Comparison of ENCODE assay signal across 9 mouse cellular contexts in the genomic region with DNA sequence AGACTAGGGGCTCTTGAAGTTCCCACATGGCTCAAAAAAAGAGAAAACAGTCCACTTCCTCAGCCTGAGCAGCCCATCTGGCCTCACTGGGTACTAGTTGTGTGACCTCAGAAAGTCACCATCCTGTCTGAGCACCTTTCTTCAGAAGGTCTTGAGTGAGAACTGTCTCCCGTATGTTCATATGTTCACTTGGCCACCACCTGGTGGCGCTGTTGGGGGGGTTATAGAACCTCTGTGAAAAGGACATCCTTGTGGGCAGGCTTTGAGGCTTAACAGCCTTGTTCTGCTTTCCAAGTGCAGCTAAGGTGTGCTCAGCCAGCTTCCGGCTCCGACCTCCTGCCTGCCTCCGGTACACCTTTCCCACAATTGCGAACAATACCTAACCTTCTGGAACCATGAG. TPM values are rescaled to one million over a fixed set of nuclear protein-coding genes. Genes with fewer than 3 reads are reported as not detected.
DNase-seq lines count a peak whose midpoint lies in the region; ATAC-seq and TF ChIP-seq lines count a peak whose summit lies in the region.
"Had no signal": no experiment of that assay in that cellular context is flagged by ENCODE, and none has a peak within 500 bp of the region (broad histone marks: within the 10 kb centered on the region; RNA-seq: fewer than 3 reads in every experiment).

No protein-coding gene starts in this region.

- no peaks in the 10 kb centered on the region for H3K4me1 ChIP-seq in forebrain, postnatal 0 days (ENCODE audit: insufficient read depth)
- H3K4me1 ChIP-seq in forebrain, embryonic 15.5 days = no peaks in the 10 kb centered on the region
- peaks cover 21 to 25% of the 10 kb centered on the region in 2 experiments for H3K4me1 ChIP-seq in heart, embryonic 14.5 days (ENCODE audit: control insufficient read depth in 2 of 2, insufficient read depth in 2 of 2, low read length in 2 of 2)
- no peaks in the 10 kb centered on the region for H3K4me1 ChIP-seq in midbrain, postnatal 0 days (ENCODE audit: insufficient read depth, low read length)

- 0 out of 2 replicates have a peak, but pooled peaks cover 3% of the 10 kb centered on the region for H3K36me3 ChIP-seq in forebrain, postnatal 0 days (ENCODE audit: insufficient read depth)
- no peaks in the 10 kb centered on the region for H3K36me3 ChIP-seq in forebrain, embryonic 15.5 days
- H3K36me3 ChIP-seq in heart, embryonic 14.5 days (ENCODE audit: control insufficient read depth, insufficient read depth, low read length) = peaks cover 13% of the 10 kb centered on the region; the same call in 1 of the 2 replicates
- peaks cover 9% of the 10 kb centered on the region; the same call in 1 of the 2 replicates for H3K36me3 ChIP-seq in midbrain, postnatal 0 days (ENCODE audit: insufficient read depth, low read length)

- H3K9ac ChIP-seq in forebrain, postnatal 0 days = no peak overlapping the region
- no peak overlapping the region for H3K9ac ChIP-seq in forebrain, embryonic 15.5 days (replicated peaks)
- no peak overlapping the region for H3K9ac ChIP-seq in heart, embryonic 14.5 days (ENCODE audit: low read length)
- no peak overlapping the region for H3K9ac ChIP-seq in midbrain, postnatal 0 days (replicated peaks; ENCODE audit: low read length, poor library complexity, severe bottlenecking)

- no peak overlapping the region for H3K4me2 ChIP-seq in forebrain, postnatal 0 days (ENCODE audit: low read depth)
- H3K4me2 ChIP-seq in forebrain, embryonic 15.5 days (replicated peaks) = no peak overlapping the region
- H3K4me2 ChIP-seq in heart, embryonic 14.5 days (ENCODE audit: low read length) = no peak overlapping the region
- H3K4me2 ChIP-seq in midbrain, postnatal 0 days (ENCODE audit: low read depth, low read length, poor library complexity, severe bottlenecking) = no peak overlapping the region

- no peak overlapping the region for H3K4me3 ChIP-seq in forebrain, postnatal 0 days (ENCODE audit: low read depth, low read length)
- no peak overlapping the region for H3K4me3 ChIP-seq in forebrain, embryonic 15.5 days
- H3K4me3 ChIP-seq in heart, embryonic 14.5 days (ENCODE audit: control insufficient read depth in 1 of 2, insufficient read depth in 1 of 2, low read depth in 1 of 2, low read length in 2 of 2) = no peak overlapping the region
- no peak overlapping the region for H3K4me3 ChIP-seq in midbrain, postnatal 0 days (ENCODE audit: low read depth, low read length)

- no peak overlapping the region for H3K27ac ChIP-seq in forebrain, postnatal 0 days (ENCODE audit: low read depth, low read length)
- no peak overlapping the region for H3K27ac ChIP-seq in forebrain, embryonic 15.5 days (replicated peaks)
- H3K27ac ChIP-seq in heart, embryonic 14.5 days (replicated peaks in 1 of 2; ENCODE audit: control insufficient read depth in 1 of 2, insufficient read depth in 1 of 2, low read depth in 2 of 2, low read length in 2 of 2) = peak overlapping the region; percentile 3 to 12; a peak in 1 of 4 replicates
- no peak overlapping the region for H3K27ac ChIP-seq in midbrain, postnatal 0 days (ENCODE audit: low read depth, low read length)
- H3K27ac ChIP-seq: macrophage had no signal

- no peak for ATAC-seq in forebrain, postnatal 0 days
- no peak for ATAC-seq in forebrain, embryonic 15.5 days (replicated peaks)
- no peak for ATAC-seq in heart, embryonic 14.5 days (ENCODE audit: insufficient number of reproducible peaks, insufficient read depth, low FRiP score, low read depth)
- no peak for ATAC-seq in midbrain, postnatal 0 days (ENCODE audit: low FRiP score)

- H3K9me3 ChIP-seq in forebrain, postnatal 0 days (ENCODE audit: low read length) = no peaks in the 10 kb centered on the region
- H3K9me3 ChIP-seq in forebrain, embryonic 15.5 days = no peaks in the 10 kb centered on the region
- H3K9me3 ChIP-seq in heart, embryonic 14.5 days (ENCODE audit: control insufficient read depth, low read length) = no peaks in the 10 kb centered on the region
- no peaks in the 10 kb centered on the region for H3K9me3 ChIP-seq in midbrain, postnatal 0 days (ENCODE audit: low read length)

- no peaks in the 10 kb centered on the region for H3K27me3 ChIP-seq in forebrain, postnatal 0 days (ENCODE audit: insufficient read depth, low read length)
- H3K27me3 ChIP-seq in forebrain, embryonic 15.5 days = no peaks in the 10 kb centered on the region
- no peaks in the 10 kb centered on the region for H3K27me3 ChIP-seq in heart, embryonic 14.5 days (ENCODE audit: control insufficient read depth, insufficient read depth, low read length)
- H3K27me3 ChIP-seq in midbrain, postnatal 0 days (ENCODE audit: insufficient read depth, low read length) = no peaks in the 10 kb centered on the region

- intact Hi-C loops in left cerebral cortex, postnatal 14 days (cut with DNase I) = no loop called here

- DNase-seq in forebrain, postnatal 0 days = no peak
- peak; percentile 71 for DNase-seq in 3T3-L1 (ENCODE audit: low read depth, low spot score)
- peak; percentile 71 for DNase-seq in NIH3T3 (ENCODE audit: low read depth)
- DNase-seq in midbrain, postnatal 0 days (ENCODE audit: low spot score) = no peak
- DNase-seq in left cerebral cortex, postnatal 14 days (ENCODE audit: low spot score in 2 of 2) = no peak
- no peak for DNase-seq in urinary bladder, postnatal 25 days (ENCODE audit: low spot score)

- WGBS in forebrain, postnatal 0 days = 70% methylated on average over 6 of the region's 6 CpGs
- WGBS in forebrain, embryonic 15.5 days = 65% methylated on average over 6 of the region's 6 CpGs
- WGBS in heart, embryonic 14.5 days = 74% methylated on average over 6 of the region's 6 CpGs
- WGBS in midbrain, postnatal 0 days = 67% methylated on average over 6 of the region's 6 CpGs

- TF ChIP-seq CTCF in forebrain, postnatal 0 days (IDR thresholded peaks at IDR 0.05; ENCODE audit: low read depth) = peak; percentile 67
- TF ChIP-seq CTCF in midbrain, postnatal 0 days (IDR thresholded peaks at IDR 0.05) = peak; percentile 75

RNA-seq across cellular contexts. Expression of gene Tppp3, which starts 10.1 kb away (rescaled TPM):
- total RNA-seq in forebrain, postnatal 0 days (2014; rRNA removed) = 66.6 and 80.6 TPM in 2 replicates
- polyA plus RNA-seq in forebrain, postnatal 0 days (2015; fragmentation: Nextera tagmentation; extraction: Ambion mirVana) = 74.6 and 106 TPM in 2 replicates
- 35.1 and 54.8 TPM in 2 replicates for polyA plus RNA-seq in forebrain, embryonic 15.5 days (2015; fragmentation: Nextera tagmentation; extraction: Ambion mirVana)
- polyA plus RNA-seq in heart, embryonic 14.5 days (2014; fragmentation: Nextera tagmentation; extraction: Ambion mirVana) = 11.6 and 15.3 TPM in 2 replicates
- total RNA-seq in midbrain, postnatal 0 days (2014; rRNA removed) = 75.0 and 82.8 TPM in 2 replicates
- 159 and 164 TPM in 2 replicates for polyA plus RNA-seq in midbrain, postnatal 0 days (2015; fragmentation: Nextera tagmentation; extraction: Ambion mirVana)
- 10 to 100 TPM; 41.2 to 49.7 TPM for total RNA-seq in left cerebral cortex, postnatal 14 days (2021)

RNA-seq across cellular contexts. Expression of gene Zdhhc1, which starts 15.2 kb away (rescaled TPM):
- total RNA-seq in forebrain, postnatal 0 days (2014; rRNA removed) = 22.9 and 30.4 TPM in 2 replicates
- 16.2 and 22.7 TPM in 2 replicates for polyA plus RNA-seq in forebrain, postnatal 0 days (2015; fragmentation: Nextera tagmentation; extraction: Ambion mirVana)
- 28.8 and 31.3 TPM in 2 replicates for polyA plus RNA-seq in forebrain, embryonic 15.5 days (2015; fragmentation: Nextera tagmentation; extraction: Ambion mirVana)
- 21.8 and 24.5 TPM in 2 replicates for polyA plus RNA-seq in heart, embryonic 14.5 days (2014; fragmentation: Nextera tagmentation; extraction: Ambion mirVana)
- total RNA-seq in midbrain, postnatal 0 days (2014; rRNA removed) = 32.9 and 47.2 TPM in 2 replicates
- 27.3 and 27.9 TPM in 2 replicates for polyA plus RNA-seq in midbrain, postnatal 0 days (2015; fragmentation: Nextera tagmentation; extraction: Ambion mirVana)
- total RNA-seq in left cerebral cortex, postnatal 14 days (2021) = 10 to 100 TPM; 26.8 to 27.5 TPM

RNA-seq across cellular contexts. Expression of gene Hsd11b2, which starts 37.1 kb away (rescaled TPM):
- total RNA-seq in forebrain, postnatal 0 days (2014; rRNA removed) = 0.38 and 0.52 TPM in 2 replicates
- polyA plus RNA-seq in forebrain, postnatal 0 days (2015; fragmentation: Nextera tagmentation; extraction: Ambion mirVana) = 1.3 and 2.6 TPM in 2 replicates
- polyA plus RNA-seq in forebrain, embryonic 15.5 days (2015; fragmentation: Nextera tagmentation; extraction: Ambion mirVana) = 1.4 and 1.7 TPM in 2 replicates
- polyA plus RNA-seq in heart, embryonic 14.5 days (2014; fragmentation: Nextera tagmentation; extraction: Ambion mirVana) = 0.46 and 0.59 TPM in 2 replicates
- 0.57 and 0.88 TPM in 2 replicates for total RNA-seq in midbrain, postnatal 0 days (2014; rRNA removed)
- 1.3 and 1.9 TPM in 2 replicates for polyA plus RNA-seq in midbrain, postnatal 0 days (2015; fragmentation: Nextera tagmentation; extraction: Ambion mirVana)
- not detected for total RNA-seq in left cerebral cortex, postnatal 14 days (2021)
- polyA plus RNA-seq: macrophage had no signal

Comparison
In these comparisons a context has a peak if more than half of its experiments do, and no peak if none do; other contexts are left out.
1. DNase-seq: peak in 3T3-L1 (single experiment) and NIH3T3 (single experiment); none in forebrain, postnatal 0 days (single experiment), midbrain, postnatal 0 days (single experiment), left cerebral cortex, postnatal 14 days (0 of 2) and urinary bladder, postnatal 25 days (single experiment).
2. H3K27ac ChIP-seq: peak in heart, embryonic 14.5 days (2 of 2); none in forebrain, postnatal 0 days (single experiment), forebrain, embryonic 15.5 days (single experiment) and midbrain, postnatal 0 days (single experiment).